Mouse (Mus musculus) C2C12 (cell line): ENCODE results near the gene R3hdm1. TPM values are rescaled to one million over a fixed set of nuclear protein-coding genes. Genes with fewer than 3 reads are reported as not detected.
A peak's percentile ranks its signal among the peaks of the same experiment; 100 is the strongest.

Experiments used
- H3K27me3 ChIP-seq: one replicate; pipeline ENCODE4 v1.6.1; 2011; ENCODE audit not compliant: control insufficient read depth, insufficient read depth, insufficient read length
- H3K36me3 ChIP-seq: one replicate; pipeline ENCODE4 v1.6.1; 2011; ENCODE audit not compliant: control insufficient read depth, insufficient read depth
- H3K4me3 ChIP-seq: one replicate; pipeline ENCODE4 v1.5.1; 2011; ENCODE audit warnings: mild to moderate bottlenecking, control low read depth; ENCODE audit not compliant: poor library complexity, insufficient read depth, severe bottlenecking
- H3K79me2 ChIP-seq: one replicate; pipeline ENCODE4 v1.6.1; 2011; ENCODE audit not compliant: control insufficient read depth, insufficient read depth
- H3K79me3 ChIP-seq: one replicate; pipeline ENCODE4 v1.6.1; 2011; ENCODE audit warnings: low read depth, control low read depth
- H3ac ChIP-seq: one replicate; pipeline ENCODE3; 2011; ENCODE audit warnings: low read depth; ENCODE audit not compliant: control insufficient read depth, insufficient read length
- CEBPB ChIP-seq: IDR thresholded peaks from one replicate; pipeline ENCODE4 v1.6.1; 2011; ENCODE audit warnings: low read depth, mild to moderate bottlenecking, control low read depth, moderate library complexity
- CTCF ChIP-seq: IDR thresholded peaks from one replicate; pipeline ENCODE4 v1.5.1; 2011; ENCODE audit not compliant: control insufficient read depth, insufficient read depth, insufficient read length
- FOSL1 ChIP-seq: IDR thresholded peaks from one replicate; pipeline ENCODE4 v1.8.0; 2011; ENCODE audit warnings: mild to moderate bottlenecking, low read length; ENCODE audit not compliant: poor library complexity, insufficient read depth, severe bottlenecking
- MAX ChIP-seq: IDR thresholded peaks from one replicate; pipeline ENCODE4 v1.6.1; 2011; ENCODE audit warnings: mild to moderate bottlenecking, control low read depth
- MYOD1 ChIP-seq: IDR thresholded peaks from one replicate; pipeline ENCODE4 v1.6.1; 2011; ENCODE audit warnings: low read depth; ENCODE audit not compliant: control insufficient read depth, insufficient read length
- MYOG ChIP-seq: IDR thresholded peaks from one replicate; pipeline ENCODE4 v1.6.1; 2011; ENCODE audit not compliant: control insufficient read depth, insufficient read length; ENCODE audit errors: extremely low read depth
- USF1 ChIP-seq: IDR thresholded peaks from one replicate; pipeline ENCODE4 v1.6.1; 2011; ENCODE audit warnings: low read depth, mild to moderate bottlenecking, control low read depth, moderate library complexity
- polyA plus RNA-seq: library from polyadenylated mRNA; unstranded; fragments of >200 nt; fragmentation: generic; extraction: Trizol; gene quantifications from one replicate; pipeline ENCODE4 v1.2.1, GENCODE M21; 2012; ENCODE audit warnings: missing spikeins

The R3hdm1 gene
- polyA plus RNA-seq, 1 experiment, result 29.9 TPM

GRCm38 (mm10) chr1:128141737-128142136, 38.6 kb downstream of the R3hdm1 start:
- Histone ChIP-seq H3K79me3 (peaks cover 11% of the 10 kb centered on the region), H3K4me3 (no peak overlapping the region), H3ac (no peak overlapping the region), H3K79me2 (peaks cover 46% of the 10 kb centered on the region), H3K27me3 (no peaks in the 10 kb centered on the region), H3K36me3 (no peaks in the 10 kb centered on the region)
- TF ChIP-seq USF1, result no peak
- TF ChIP-seq CEBPB, result no peak
- no peak for TF ChIP-seq CTCF
- no peak for TF ChIP-seq MYOD1
- TF ChIP-seq MYOG, result no peak
- TF ChIP-seq MAX, result no peak
- no peak for TF ChIP-seq FOSL1

- no peak for TF ChIP-seq MAX
- TF ChIP-seq MYOG, result no peak
- TF ChIP-seq USF1, result no peak
- no peak for TF ChIP-seq MYOD1
- no peak for TF ChIP-seq CEBPB
- TF ChIP-seq CTCF, result no peak
- TF ChIP-seq FOSL1, result no peak
- Histone ChIP-seq H3K36me3 (peaks cover 24% of the 10 kb centered on the region), H3K79me2 (no peaks in the 10 kb centered on the region), H3K79me3 (no peaks in the 10 kb centered on the region), H3K4me3 (no peak overlapping the region), H3K27me3 (no peaks in the 10 kb centered on the region), H3ac (no peak overlapping the region)
Observed at GRCm38 (mm10) chr1:128166956-128167355, 63.9 kb downstream of the R3hdm1 start.

- H3K27me3 ChIP-seq, result no peaks in the 10 kb centered on the region
- TF ChIP-seq FOSL1, result no peak
- TF ChIP-seq USF1, result no peak
- no peak for TF ChIP-seq CEBPB
- TF ChIP-seq MYOD1, result peak; percentile 23
- H3ac ChIP-seq, result no peak overlapping the region
- H3K79me3 ChIP-seq, result no peaks in the 10 kb centered on the region
- peaks cover 35% of the 10 kb centered on the region for H3K36me3 ChIP-seq
- no peaks in the 10 kb centered on the region for H3K79me2 ChIP-seq
- no peak overlapping the region for H3K4me3 ChIP-seq
Observed at GRCm38 (mm10) chr1:128170104-128170503, 67.0 kb downstream of the R3hdm1 start.

GRCm38 (mm10) chr1:128191426-128191825, 88.3 kb downstream of the R3hdm1 start:
- peaks cover 64% of the 10 kb centered on the region for H3K36me3 ChIP-seq
- TF ChIP-seq MYOD1 (no peak), CEBPB (no peak), MYOG (no peak)

GRCm38 (mm10) chr1:128192369-128192768, 89.3 kb downstream of the R3hdm1 start:
- Histone ChIP-seq H3K27me3 (no peaks in the 10 kb centered on the region), H3ac (no peak overlapping the region), H3K79me2 (no peaks in the 10 kb centered on the region), H3K4me3 (no peak overlapping the region), H3K79me3 (no peaks in the 10 kb centered on the region), H3K36me3 (peaks cover 62% of the 10 kb centered on the region)
- no peak for TF ChIP-seq CTCF
- no peak for TF ChIP-seq MYOG
- no peak for TF ChIP-seq FOSL1
- no peak for TF ChIP-seq MAX
- TF ChIP-seq MYOD1, result no peak
- no peak for TF ChIP-seq USF1
- TF ChIP-seq CEBPB, result no peak

More at GRCm38 (mm10) chr1:128191426-128191825, 88.3 kb downstream of the R3hdm1 start:
- no peaks in the 10 kb centered on the region for H3K27me3 ChIP-seq
- no peaks in the 10 kb centered on the region for H3K79me2 ChIP-seq
- H3K79me3 ChIP-seq, result no peaks in the 10 kb centered on the region
- H3K4me3 ChIP-seq, result no peak overlapping the region
- no peak overlapping the region for H3ac ChIP-seq

GRCm38 (mm10) chr1:128194011-128194410, 90.9 kb downstream of the R3hdm1 start:
- Histone ChIP-seq H3ac (no peak overlapping the region), H3K79me3 (no peaks in the 10 kb centered on the region), H3K4me3 (no peak overlapping the region), H3K79me2 (no peaks in the 10 kb centered on the region), H3K27me3 (no peaks in the 10 kb centered on the region), H3K36me3 (peaks cover 61% of the 10 kb centered on the region)
- TF ChIP-seq CTCF (no peak), MAX (no peak), CEBPB (no peak), MYOG (no peak), USF1 (no peak), MYOD1 (no peak), FOSL1 (no peak)
